Mouse (Mus musculus) B cell, adult 2 months (primary cell): ENCODE data around the gene Hrh3.

ENCODE experiments used
- DNase-seq, 2 experiments: peaks; one replicate each; pipeline ENCODE4 v3.0.0; 2022

The Hrh3 gene

DNA sequence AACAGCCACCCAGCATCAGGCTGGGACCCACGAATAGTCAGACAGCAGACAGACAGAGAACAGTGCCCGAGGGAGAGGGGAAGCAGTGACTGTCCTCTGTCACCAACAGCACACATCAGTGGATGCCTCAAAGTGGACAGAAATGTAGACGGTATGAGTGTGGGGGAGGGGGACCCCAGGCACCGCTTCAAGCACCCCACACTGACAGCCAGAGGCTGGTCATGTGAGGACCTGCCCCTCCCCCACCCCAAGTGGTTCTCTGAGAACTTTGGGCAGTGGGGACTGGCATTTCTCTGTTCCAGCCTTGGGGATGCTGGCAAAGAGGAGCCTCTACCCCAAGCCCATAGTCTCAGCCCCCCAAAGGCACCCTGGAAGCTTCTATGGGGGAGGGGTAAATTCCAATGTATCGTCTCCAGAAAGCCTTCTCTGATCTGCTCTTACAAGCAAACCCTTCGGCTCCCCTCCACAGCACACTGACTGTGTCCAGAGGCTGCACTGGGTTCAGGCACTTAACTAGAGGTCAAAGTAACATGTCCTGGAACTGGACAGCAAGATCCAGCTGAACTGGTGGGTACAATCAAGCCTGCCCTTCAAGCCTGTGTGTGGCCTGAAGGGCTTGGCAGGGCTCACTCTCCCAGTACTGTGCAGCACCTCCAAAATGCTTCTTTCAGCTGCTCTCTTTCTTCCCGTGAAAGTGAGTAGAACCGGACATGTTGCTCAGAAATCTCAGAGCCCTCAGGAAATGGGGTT, 1.3 kb upstream of the Hrh3 start:
- no peak for DNase-seq

- DNase-seq, result no peak
Measured at GRCm38 (mm10) chr2:180104659-180105377, 530 bp upstream of the Hrh3 start.

- DNase-seq, result no peak
Measured at GRCm38 (mm10) chr2:180103151-180103977, 924 bp downstream of the Hrh3 start.

- DNase-seq, result peak in 1 of 2 experiments; percentile 26
Measured at GRCm38 (mm10) chr2:180099529-180099928, 4.8 kb downstream of the Hrh3 start.

DNA sequence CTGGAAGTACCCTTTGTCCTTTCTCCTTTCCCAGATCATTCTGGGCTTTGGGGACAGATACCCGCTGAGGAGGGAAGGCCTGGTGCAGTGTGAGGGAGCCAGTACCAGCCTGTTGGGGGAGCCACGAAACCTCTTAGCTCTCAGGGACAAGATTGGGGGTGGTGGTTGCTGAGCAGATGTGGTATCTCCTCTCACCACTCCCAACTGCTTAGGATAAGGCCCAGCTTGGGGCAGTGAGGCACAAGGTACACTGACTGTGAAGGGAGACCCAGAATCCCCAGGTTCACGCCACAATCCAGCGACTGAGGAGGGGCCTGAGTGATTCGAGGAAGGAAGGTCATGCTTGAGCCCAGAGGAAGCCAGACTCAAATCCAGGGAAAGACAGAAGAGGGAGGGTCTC, 6.1 kb downstream of the Hrh3 start:
- no peak for DNase-seq

- no peak for DNase-seq
Measured at GRCm38 (mm10) chr2:180097585-180097984, 6.7 kb downstream of the Hrh3 start.

DNA sequence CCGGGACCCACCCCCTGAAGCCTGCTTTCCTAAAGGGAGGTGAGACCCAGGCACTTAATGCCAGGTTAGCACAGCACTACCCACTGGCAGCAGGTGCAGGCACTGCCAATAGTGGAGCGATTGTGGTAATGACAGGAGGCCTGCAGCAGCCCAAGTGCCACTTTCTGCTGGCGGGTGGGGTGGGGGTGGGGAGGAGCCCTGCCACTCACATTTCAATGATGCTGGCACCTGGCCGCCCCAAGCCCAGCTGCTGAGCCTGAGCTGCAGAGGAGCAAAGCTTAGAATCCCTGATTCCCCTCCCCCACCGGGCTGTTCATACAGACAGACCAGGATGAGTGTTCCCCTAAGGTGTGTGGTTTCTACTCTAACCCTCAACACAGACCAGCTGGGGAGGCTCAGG, 8.6 kb downstream of the Hrh3 start:
- no peak for DNase-seq

GRCm38 (mm10) chr2:180090285-180090684, 14.0 kb downstream of the Hrh3 start:
- no peak for DNase-seq

DNA sequence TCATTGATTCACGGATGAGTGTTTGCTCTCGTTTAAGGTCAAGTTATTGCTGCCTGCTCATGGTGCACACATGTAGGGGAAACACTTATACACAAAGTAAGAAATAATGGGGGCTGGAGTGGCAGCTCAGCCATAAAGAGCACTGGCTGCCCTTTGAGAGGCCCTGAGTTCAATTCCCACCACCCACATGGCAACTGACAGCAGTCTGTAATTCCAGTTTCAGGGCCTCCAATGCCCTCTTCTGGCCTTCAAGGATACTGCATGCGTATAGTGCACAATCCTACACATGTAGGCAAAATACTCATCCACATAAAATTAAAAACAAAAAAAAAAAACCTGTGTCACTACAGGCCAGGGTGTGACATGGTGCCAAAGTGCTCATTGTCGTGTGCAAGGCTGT, 16.8 kb downstream of the Hrh3 start:
- no peak for DNase-seq

- no peak for DNase-seq
Measured at GRCm38 (mm10) chr2:180086637-180087027, 17.7 kb downstream of the Hrh3 start.

DNA sequence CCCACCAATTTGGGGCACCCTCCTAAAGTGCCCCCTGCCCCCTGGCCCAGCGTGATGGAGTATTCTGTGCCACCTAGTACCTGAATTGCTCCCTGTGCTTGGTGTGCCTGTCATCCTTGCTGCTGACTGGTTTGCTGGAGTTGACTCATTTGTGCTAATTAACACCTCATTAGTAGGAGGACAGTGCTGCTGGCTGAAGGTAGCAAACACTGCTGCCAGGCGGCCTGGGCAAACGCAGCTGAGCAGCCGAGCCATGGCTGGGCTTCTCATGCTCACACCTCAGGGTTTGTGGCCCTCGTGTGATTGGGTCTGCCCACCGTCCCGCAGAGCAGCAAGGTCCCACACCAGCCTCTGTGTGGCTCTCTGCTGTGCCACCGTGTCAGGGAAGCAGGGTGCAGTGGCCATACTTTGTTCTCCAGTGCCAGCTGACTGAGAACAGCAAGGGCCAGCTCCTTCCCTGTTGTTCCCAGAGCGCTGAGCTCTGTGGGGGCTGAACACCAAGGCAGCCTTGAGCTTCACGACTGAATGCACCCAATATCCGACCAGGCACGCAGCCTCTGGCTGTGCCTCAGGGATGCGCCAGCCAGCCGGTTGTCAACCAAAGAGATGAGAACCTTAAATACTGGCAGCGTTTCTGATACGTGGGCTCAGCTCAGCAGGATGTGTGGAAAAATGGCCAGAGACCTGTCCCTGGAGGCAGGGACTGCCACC, 18.2 kb downstream of the Hrh3 start:
- DNase-seq, result no peak

DNA sequence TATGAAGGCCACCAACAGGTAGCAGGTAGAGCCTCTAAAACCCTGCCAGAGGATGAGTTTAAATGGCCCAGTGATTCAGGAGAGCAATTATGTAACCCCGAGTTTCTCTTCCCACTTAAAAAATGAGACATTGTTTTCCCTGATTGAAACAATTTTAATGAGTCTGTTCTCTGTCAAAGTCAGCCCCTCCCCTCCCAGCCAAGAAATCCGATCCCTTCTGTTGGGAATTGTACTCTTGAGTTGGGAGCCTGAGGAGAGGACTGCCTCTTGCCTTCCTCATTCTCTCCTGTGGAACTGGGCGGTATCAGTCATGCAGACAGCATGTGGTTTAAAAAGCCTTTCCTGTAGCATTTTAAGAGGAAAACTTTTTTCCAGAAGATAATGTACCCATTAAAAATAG, 19.7 kb downstream of the Hrh3 start:
- DNase-seq, result no peak

DNA sequence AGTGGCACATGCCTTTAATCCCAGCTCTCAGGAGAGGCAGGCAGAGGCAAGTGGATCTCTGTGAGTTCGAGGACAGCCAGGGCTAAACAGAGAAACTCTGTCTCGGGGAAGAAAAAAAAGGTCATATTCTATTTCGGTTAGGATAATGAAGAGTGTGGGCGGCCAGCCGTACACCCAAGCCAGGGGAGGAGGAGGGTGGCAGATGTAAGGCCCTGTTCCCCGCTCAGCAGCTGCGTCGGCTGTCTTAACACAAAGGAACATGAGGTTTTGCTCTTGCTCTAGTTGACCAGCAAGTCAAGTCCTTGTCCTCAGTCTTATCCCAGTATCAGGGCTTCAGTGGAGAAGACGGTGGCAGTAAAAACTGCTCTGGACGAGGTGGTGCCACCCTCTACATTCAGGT, 21.2 kb downstream of the Hrh3 start:
- no peak for DNase-seq

- DNase-seq, result no peak
Measured at GRCm38 (mm10) chr2:180080680-180081079, 23.6 kb downstream of the Hrh3 start.

DNA sequence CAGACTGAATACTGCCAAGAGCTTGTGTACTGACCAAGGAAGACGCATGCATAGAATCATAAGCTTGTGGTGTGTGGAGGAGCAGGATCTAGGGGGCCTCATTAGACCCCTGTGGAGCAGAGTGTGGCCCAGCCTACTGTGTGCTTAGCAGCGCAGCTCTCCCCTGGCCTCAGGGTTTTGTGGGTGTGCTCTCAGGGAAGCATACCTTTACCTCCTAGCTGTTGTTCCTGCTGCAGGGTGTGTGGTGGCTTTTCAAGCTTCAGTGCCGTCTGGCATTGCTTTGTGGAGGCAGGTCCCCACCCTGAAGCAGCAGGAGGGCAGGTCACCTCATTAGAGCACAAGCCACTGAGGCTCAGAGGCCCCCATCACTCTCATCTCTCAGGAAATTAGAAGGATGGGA, 26.7 kb downstream of the Hrh3 start:
- DNase-seq, result no peak

DNA sequence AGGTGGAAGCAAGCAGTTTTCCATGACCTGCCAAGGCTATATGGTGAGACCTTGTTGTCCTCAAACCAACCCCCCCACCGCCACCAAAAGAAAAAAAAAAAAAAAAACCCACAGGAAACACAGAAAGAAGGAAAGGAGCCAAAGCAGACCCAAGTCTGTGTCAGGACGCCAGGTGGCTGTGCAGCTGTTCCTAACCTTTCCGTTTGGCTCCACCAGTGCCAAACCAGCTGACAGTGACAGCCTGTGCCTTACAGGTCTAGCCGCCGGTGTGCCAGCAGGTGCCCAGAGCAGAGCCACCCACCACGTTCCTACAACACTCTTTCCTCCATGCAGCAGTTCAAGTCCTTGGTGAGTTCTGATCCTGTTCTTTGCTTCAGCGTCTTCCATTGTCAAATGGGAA, 31.4 kb downstream of the Hrh3 start:
- DNase-seq, result no peak

GRCm38 (mm10) chr2:180071671-180072070, 32.6 kb downstream of the Hrh3 start:
- DNase-seq, result no peak

- peak; percentile 91 for DNase-seq
Measured at GRCm38 (mm10) chr2:180070481-180071453, 33.5 kb downstream of the Hrh3 start, which contains the start of gene Mtg2. Gene Mtg2, plus strand, starts transcription at chr2:180070588.

DNA sequence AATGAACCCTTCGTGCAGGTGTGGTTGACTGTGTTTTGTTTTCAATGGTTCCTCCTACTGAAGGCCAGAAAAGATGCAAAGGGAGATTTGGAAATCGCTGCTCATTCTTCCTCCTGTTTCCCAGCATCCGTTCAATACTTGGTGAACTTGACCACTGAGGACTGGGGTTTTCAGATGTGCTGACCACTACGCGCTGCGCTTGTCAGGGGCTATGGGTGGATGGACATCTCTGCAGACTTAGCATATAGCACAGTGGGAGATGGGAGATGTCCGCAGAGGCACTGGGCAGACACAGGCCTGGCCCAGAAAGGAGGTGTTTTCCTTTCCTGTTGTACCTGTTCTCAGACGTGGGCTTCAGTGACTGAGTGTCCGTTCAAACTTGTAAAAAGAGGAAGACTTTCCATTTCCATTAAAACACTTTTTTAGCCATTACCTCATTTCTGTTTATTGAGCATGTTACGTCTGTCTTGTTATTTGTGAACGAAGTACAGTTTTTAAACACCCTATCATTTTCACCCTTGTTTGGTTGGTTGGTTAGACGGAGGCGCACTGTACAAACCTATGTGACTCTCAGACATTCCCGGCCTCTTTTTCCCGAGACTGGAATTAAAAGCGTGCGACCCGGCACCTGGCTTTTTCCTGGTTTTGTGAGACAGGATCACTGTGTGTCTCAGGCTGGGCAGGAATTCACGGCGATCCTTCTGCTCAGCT, 34.4 kb downstream of the Hrh3 start:
- no peak for DNase-seq

GRCm38 (mm10) chr2:180063338-180064131, 40.8 kb downstream of the Hrh3 start:
- no peak for DNase-seq
